Mouse (Mus musculus) kidney, adult 2 months (tissue): ENCODE measurements around the gene Elmo1.

Experiments used
- CTCF ChIP-seq: fragments of 200-500 bp; conservative IDR thresholded peaks from 2 replicates; pipeline ENCODE4 v1.5.1; 2011; ENCODE audit warnings: low read depth, mild to moderate bottlenecking, control low read depth, low read length, moderate library complexity, mixed read lengths; ENCODE audit not compliant: insufficient read depth, insufficient read length
- POLR2A ChIP-seq: fragments of 200-500 bp; IDR thresholded peaks from one replicate; pipeline ENCODE4 v1.6.1; 2011; ENCODE audit warnings: low read depth, low read length, control low read depth

DNA sequence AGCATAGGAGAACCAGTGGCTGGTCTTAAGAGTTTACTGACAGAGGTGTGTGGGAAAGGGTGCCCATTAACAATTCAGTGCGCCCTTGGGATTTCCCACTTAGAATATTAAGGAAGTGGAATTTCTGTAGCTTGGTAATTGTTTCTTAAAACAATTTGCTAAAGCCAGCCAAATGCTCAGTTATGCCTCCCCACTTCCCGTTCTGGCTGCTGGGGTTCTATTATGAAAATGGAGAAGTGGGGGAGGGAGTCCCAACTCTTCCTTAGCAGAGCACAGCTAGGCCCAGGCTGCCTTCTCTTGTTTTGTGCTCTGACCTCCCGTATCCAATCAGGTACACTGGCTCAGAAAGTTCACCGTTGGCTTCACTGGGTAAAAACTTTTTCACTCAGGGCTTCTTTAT lies 37.2 kb downstream of the Elmo1 start:
- TF ChIP-seq CTCF (no peak), POLR2A (no peak)
